Mouse (Mus musculus) lung, postnatal 10 days (tissue): ENCODE results near the gene Tlr8.
"Not testable (repeated sequence)": the region's sequence is repeated elsewhere in the genome, so short reads cannot be mapped to it uniquely, and the experiment has no call there.

Source experiments
- DNase-seq: peaks from one replicate; pipeline ENCODE4 v3.0.0; 2021

The Tlr8 gene

GRCm38 (mm10) chrX:167264086-167264485 is at the start of gene Tlr8:
Tlr8 (minus strand) TSS chrX:167264329.
- DNase-seq = no peak

DNA sequence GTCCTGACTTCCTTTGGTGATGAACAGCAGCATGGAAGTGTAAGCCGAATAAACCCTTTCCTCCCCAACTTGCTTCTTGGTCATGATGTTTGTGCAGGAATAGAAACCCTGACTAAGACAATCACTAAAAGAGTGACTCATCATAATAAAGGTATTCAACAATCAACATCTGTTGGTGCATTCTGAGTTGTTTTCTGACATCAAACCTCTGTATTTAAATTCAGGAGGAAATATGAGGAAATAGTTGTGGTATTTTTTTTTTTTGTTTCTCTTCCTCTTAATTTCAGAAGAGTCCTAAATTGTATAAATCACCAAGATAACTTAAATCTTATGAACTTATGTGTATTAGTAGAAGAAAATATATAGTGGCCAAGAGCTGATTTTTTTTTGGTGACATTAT is 37.9 kb upstream of the Tlr8 start:
- DNase-seq = not testable (repeated sequence)

GRCm38 (mm10) chrX:167276953-167277352 is 12.8 kb upstream of the Tlr8 start:
- DNase-seq = peak; percentile 70

- DNase-seq = peak; percentile 1
These were observed 12.4 kb upstream of the Tlr8 start for GRCm38 (mm10) chrX:167276551-167276950.

GRCm38 (mm10) chrX:167263530-167263929 is 599 bp downstream of the Tlr8 start:
- no peak for DNase-seq

DNA sequence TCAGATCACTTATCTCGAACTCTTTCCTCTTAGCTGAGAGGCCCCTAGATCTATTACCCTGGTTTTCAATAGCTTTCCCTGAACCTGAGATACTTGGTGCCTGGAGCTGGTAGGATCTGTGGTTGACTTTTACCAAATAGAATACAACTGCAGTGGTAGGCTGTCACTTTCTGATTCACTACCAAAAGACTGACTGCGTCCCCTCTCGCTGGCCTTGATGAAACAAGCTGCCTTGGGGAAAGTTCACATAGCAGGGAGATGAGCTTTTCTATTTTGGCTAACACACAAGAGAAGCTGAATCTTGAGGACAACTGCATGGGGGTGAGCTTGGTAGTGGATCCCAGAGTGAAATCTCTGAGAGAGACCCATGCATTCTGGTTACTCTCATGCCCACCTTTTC is 22.4 kb downstream of the Tlr8 start:
- no peak for DNase-seq

GRCm38 (mm10) chrX:167239293-167239921 is 24.7 kb downstream of the Tlr8 start:
- DNase-seq = no peak

DNA sequence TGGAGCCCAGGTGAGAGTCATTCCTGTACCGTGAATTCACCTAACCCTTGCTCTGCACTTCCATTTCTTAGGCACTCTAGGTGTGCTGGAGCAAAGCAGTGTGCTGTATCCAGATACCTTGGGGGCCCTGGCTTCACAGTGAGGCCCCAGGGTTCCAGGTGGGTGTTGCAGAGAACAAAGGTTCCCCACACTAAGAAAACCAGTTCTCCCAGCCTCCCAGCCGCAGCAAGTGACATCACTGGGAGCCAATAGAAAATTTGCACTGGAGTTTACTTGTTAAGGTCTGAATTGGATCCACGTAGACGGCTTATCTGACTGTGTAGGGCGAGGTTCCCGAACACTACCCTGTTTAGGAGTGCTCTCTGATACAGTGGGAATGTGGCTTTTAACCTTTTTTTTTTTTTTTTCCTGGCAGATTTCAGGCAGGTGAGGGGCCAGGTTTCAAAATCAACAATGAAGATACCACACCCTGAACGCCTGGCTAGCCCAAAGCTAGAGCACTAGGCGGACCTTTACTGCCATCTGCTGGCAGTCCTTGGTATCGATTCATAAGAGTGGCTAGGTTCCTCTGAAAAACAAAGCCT is 30.9 kb downstream of the Tlr8 start:
- peak; percentile 76 for DNase-seq

DNA sequence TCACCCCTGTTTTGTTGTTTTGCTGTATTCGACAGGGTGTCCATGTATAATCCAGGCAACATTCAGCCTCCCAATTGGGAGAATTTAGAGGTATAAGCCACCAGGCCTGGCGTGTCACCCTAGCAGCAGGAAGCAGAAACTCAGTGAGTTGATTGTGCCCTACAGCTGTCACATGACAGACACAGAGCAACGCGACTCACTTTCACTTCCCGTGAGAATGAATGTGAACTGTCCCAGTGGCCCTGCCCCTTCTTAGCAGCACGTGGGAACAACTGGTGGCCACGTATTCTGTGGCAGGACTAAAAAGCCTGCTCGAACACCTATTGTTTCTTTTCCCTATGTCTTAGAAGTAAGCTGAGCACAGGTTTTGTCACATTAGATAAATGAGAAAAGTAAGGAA is 33.0 kb downstream of the Tlr8 start:
- no peak for DNase-seq

- no peak for DNase-seq
These were observed 34.3 kb downstream of the Tlr8 start for GRCm38 (mm10) chrX:167229819-167230218.

DNA sequence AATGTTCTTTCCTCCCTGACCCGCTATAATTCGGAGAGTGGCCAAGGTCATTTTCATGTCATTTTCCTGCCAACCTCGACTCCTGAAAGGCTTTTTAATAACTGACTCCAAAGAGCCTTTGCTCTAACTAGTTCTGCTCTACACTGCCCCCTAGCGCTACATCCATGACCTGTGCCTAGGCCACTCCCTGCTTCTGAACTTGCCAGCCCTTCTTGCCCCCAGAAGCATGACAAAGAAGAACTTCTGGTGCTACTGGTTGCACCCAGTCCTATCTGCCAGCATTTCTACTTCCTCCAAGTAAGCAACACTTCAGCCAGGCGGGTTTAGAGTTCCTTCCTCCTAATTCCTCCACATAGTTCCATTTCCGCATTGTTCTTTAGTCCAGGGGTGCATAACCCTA is 34.9 kb downstream of the Tlr8 start:
- DNase-seq = peak; percentile 72

- no peak for DNase-seq
These were observed 36.4 kb downstream of the Tlr8 start for GRCm38 (mm10) chrX:167227756-167228155.

- no peak for DNase-seq
These were observed 37.0 kb downstream of the Tlr8 start for GRCm38 (mm10) chrX:167227138-167227537.

GRCm38 (mm10) chrX:167226570-167226969 is 37.6 kb downstream of the Tlr8 start:
- DNase-seq = no peak

DNA sequence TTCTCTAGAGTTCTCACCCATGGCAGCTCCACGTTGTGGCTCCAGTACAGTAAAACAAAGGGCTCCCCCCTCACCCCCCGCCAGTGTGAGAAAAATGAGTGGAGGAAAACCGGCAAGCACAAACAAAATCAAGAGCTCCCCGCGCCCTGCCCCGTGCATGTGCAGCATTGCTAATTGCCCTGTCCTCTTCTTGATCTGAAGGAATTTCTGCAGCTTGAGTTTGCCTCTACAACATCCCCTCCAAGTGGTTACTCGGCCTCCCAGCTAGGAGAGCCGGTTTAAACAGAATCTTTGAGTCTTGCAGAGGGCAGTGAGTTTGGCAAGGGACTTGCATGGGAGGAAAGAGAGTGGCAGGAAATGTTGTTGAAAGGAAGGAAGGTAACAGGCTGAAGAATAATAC is 51.4 kb downstream of the Tlr8 start:
- peak; percentile 74 for DNase-seq

DNA sequence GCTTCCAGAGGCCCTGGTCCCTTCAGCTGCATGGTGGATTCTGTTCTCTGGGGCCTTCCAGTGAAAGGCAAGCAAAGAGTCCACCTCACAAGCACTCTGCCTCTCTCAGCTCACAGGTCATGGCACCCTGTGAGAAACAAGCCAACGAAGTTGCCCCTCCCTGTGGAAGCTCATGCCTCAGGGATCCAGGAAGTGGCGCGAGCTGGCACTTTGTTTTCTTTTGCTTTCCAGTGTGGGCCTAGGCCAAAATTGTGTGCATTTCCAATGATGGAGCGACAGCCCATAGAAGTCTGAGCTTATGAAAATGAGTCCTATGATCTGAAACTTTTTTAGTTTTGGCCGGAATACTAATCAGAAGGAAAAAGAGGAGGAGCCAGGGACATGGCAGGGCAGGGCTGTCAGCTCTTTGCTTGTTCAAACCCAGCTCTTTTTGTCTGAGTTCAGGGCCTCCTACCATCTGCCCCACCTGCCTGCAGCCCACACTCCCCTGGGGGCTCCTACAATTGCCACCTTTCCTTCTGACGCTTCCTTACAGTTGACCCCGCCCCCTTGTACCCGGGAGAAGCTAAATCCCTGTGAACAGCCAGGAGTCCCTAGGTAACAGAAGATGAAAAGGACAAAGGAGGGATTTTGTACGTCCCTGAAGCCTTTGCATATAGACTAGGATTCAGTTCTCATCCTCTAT is 52.1 kb downstream of the Tlr8 start:
- no peak for DNase-seq

DNA sequence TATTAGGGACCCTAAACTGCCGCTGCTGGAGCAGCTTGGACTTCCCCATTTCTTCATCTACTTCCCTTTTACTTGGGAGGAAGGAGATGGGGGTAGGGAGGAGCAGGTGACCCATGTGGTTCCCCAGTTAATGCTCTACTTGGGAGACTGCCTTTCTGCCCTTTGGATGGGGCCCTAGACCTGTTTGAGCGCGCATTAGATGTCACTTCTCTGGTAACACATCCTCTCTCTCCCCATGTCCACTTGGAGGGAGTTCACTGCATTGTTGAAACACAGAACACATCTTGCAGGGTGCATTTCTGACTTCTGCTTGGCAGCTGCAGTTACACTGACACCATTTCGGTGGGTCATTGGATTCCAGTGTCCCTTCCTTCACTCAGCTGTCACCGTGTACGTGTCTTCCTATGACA is 53.8 kb downstream of the Tlr8 start:
- DNase-seq = no peak

DNA sequence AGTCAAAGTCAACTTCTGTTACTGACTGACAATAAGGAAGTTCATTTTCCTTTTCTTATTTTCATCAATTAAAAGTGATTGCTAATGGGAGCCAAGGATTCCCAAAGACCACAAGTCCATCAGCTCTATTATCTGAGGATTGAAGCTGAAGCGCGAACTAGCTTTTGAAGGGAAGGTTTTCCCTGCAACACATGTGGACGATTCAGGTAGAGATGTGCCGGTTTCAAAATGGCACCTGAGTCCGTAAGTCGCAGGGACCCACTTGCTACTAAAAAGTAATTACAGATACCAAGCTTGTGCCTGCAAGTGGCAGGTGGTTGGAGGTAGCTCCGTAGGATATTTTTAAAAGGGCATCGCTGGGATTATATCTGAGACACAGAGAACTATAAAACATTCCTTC is 54.3 kb downstream of the Tlr8 start:
- no peak for DNase-seq

DNA sequence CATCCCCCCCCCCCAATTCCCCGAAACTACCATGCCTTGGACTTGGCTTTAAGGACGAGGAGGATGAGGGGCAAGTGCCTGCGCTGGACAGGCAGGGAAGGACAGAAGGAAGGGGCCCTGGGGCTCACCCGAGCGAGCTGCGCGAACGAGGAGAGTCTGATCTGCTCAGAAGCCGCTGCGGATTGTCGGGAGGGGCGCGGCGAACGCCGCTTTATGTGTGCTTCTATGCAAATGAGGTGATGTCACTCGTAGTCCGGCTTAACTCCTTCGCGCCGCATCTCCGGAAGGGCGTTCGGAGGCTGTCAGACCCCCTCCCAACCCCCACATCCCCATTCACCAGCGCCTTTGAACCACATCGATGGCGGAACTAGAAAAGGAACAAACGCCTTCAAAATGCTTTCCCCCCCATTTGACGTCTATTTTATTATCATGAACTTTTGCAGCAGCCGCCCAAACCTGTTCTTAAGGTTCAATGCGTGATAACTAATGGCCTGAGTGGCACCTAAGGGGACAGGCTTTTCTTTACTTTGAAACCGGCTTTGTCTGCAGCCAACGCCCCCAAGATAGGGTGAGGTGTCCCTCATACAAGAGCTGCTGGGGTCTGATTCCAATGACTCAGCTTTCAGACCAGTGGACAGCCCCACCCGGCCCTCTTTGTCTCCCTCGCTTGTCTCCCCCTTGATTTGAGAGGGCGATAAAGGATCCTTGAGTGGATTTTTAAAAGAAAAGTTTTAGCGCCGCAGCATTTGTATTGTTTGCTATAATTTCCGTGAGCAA is 55.0 kb downstream of the Tlr8 start, which contains the start of gene Tmsb4x:
Gene Tmsb4x (minus strand): TSS at position 338 of the 777 bp plus-strand sequence.
- DNase-seq = peak; percentile 90

GRCm38 (mm10) chrX:167208506-167208820 is 55.7 kb downstream of the Tlr8 start:
- peak; percentile 63 for DNase-seq

DNA sequence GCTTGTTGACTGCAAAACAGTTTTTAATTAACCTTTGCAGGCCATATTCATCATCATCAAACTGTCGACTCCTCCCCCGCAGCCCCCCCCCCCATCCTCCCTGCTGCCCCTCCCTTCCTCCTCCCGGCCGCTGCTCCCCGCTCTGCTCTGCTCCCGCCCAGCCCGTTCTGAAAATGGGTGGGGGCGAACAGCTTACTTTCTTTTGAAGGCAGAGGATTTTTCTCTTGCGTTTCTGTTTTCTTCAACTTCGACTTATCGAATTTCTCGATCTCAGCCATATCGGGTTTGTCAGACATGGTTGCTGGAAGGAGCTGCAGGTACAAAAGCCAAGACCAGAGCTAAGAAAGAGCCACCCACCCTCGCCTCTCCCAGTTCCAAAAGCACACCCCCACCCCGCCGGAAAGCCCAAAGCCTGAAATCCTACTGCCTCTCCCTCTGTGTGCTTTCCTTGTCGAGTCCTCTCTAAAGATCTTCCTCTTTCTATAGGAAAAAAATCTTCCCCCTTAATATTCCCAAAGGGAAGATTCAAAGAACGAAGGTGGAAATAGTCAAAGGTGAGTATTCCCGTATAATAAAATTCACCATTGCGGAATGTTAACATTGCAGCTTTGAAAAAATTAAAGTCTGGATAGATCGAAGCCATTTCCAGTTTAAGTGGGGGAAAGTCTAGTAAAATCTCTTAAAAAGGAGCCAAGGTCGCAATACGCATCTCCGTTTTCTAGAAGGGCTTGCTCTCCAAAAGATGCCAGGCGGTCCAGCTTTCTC is 56.2 kb downstream of the Tlr8 start:
- peak; percentile 61 for DNase-seq

GRCm38 (mm10) chrX:167205813-167206520 is 58.2 kb downstream of the Tlr8 start:
- DNase-seq = no peak
